Mouse (Mus musculus) inflammation-experienced regulatory T-cells, adult 6 months (primary cell): ENCODE measurements around the gene Ifna4. TPM values are rescaled to one million over a fixed set of nuclear protein-coding genes. Genes with fewer than 3 reads are reported as not detected.
"Not testable (repeated sequence)": the region's sequence is repeated elsewhere in the genome, so short reads cannot be mapped to it uniquely, and the experiment has no call there.

Experiments
- ATAC-seq: one replicate; pipeline ENCODE4 v1.8.0; 2017
- polyA plus RNA-seq, 3 experiments: library from polyadenylated mRNA; unstranded; fragments of 100-300 nt; shearing (Covaris generic); gene quantifications; one replicate each; pipeline ENCODE4 v1.2.1; 2017

Gene Ifna4
- under 1 TPM in 1 of 3 experiments, not detected in 2; 0.63 TPM for polyA plus RNA-seq

GRCm38 (mm10) chr4:88841438-88841911 is at the start of gene Ifna4:
Ifna4 (plus strand) TSS chr4:88841861.
- ATAC-seq = no peak

- not testable (repeated sequence) for ATAC-seq
These were observed 47.6 kb upstream of the Ifna4 start, which contains the start of gene Gm13275 for GRCm38 (mm10) chr4:88793936-88794675. Gm13275 (plus strand) TSS chr4:88794487.

- not testable (repeated sequence) for ATAC-seq
These were observed 44.6 kb upstream of the Ifna4 start, which contains the start of gene Gm13279 for GRCm38 (mm10) chr4:88797097-88797496. Gm13279 (plus strand) TSS chr4:88797397.

- ATAC-seq = not testable (repeated sequence)
These were observed 42.3 kb upstream of the Ifna4 start, which contains the start of gene Gm13285 for GRCm38 (mm10) chr4:88799365-88799764. Gm13285 (plus strand) TSS chr4:88799665.

- ATAC-seq = not testable (repeated sequence)
These were observed 38.7 kb upstream of the Ifna4 start, which contains the start of gene Gm13287 for GRCm38 (mm10) chr4:88802954-88803353. Gm13287 (plus strand) TSS chr4:88803254.

GRCm38 (mm10) chr4:88805231-88805630 is 36.4 kb upstream of the Ifna4 start, which contains the start of gene Gm13288:
Gm13288 (plus strand) TSS chr4:88805531.
- ATAC-seq = not testable (repeated sequence)

GRCm38 (mm10) chr4:88805761-88806160 is 35.9 kb upstream of the Ifna4 start:
- not testable (repeated sequence) for ATAC-seq

GRCm38 (mm10) chr4:88815928-88816327 is 25.7 kb upstream of the Ifna4 start, which contains the start of gene Ifna7:
Ifna7 (plus strand) TSS chr4:88816228.
- ATAC-seq = no peak

- ATAC-seq = no peak
These were observed 22.0 kb upstream of the Ifna4 start, which contains the start of gene Ifna11 for GRCm38 (mm10) chr4:88819659-88820058. Ifna11 (plus strand) TSS chr4:88819959.

- ATAC-seq = peak; percentile 49
These were observed 18.7 kb upstream of the Ifna4 start for GRCm38 (mm10) chr4:88822995-88823394.

GRCm38 (mm10) chr4:88827116-88827515 is 14.5 kb upstream of the Ifna4 start, which contains the start of gene Ifna6:
Ifna6 (plus strand) TSS chr4:88827416.
- not testable (repeated sequence) for ATAC-seq

GRCm38 (mm10) chr4:88830523-88830922 is 11.1 kb upstream of the Ifna4 start:
- ATAC-seq = peak; percentile 63

- ATAC-seq = not testable (repeated sequence)
These were observed 6.4 kb upstream of the Ifna4 start, which contains the start of gene Ifna5 for GRCm38 (mm10) chr4:88835225-88835624. Ifna5 (plus strand) TSS chr4:88835525.

- ATAC-seq = peak; percentile 76
These were observed 2.8 kb upstream of the Ifna4 start for GRCm38 (mm10) chr4:88838828-88839227.

GRCm38 (mm10) chr4:88840058-88840457 is 1.6 kb upstream of the Ifna4 start:
- no peak for ATAC-seq

- ATAC-seq = peak; percentile 52
These were observed 3.7 kb downstream of the Ifna4 start for GRCm38 (mm10) chr4:88845334-88845733.

GRCm38 (mm10) chr4:88849698-88850097 is 8.0 kb downstream of the Ifna4 start, which contains the start of gene Ifna1:
Ifna1 (plus strand) TSS chr4:88850087.
- ATAC-seq = no peak

GRCm38 (mm10) chr4:88851026-88851763 is 9.5 kb downstream of the Ifna4 start:
- no peak for ATAC-seq

GRCm38 (mm10) chr4:88859214-88859613 is 17.6 kb downstream of the Ifna4 start:
- ATAC-seq = no peak

- ATAC-seq = no peak
These were observed 21.6 kb downstream of the Ifna4 start for GRCm38 (mm10) chr4:88863309-88863708.

GRCm38 (mm10) chr4:88864599-88864998 is 22.9 kb downstream of the Ifna4 start:
- peak; percentile 86 for ATAC-seq

- peak; percentile 5 for ATAC-seq
These were observed 23.4 kb downstream of the Ifna4 start for GRCm38 (mm10) chr4:88865011-88865569.
